Mouse (Mus musculus) CH12.LX (cell line): ENCODE results near the gene Wdr34. TPM values are rescaled to one million over a fixed set of nuclear protein-coding genes. Genes with fewer than 3 reads are reported as not detected.

ENCODE experiments used
- DNase-seq: peaks from one replicate; pipeline ENCODE4 v3.0.0-alpha.2; 2013; ENCODE audit errors: extremely low read depth
- H3K27ac ChIP-seq: 2 replicates; pipeline ENCODE4 v1.5.1; 2012; ENCODE audit warnings: low read depth, mild to moderate bottlenecking, control low read depth, moderate library complexity; ENCODE audit not compliant: insufficient read depth
- H3K27me3 ChIP-seq: replicated peaks from 2 replicates; pipeline ENCODE3; 2012; ENCODE audit warnings: inconsistent platforms
- H3K36me3 ChIP-seq, 2 experiments: replicated peaks in 1 of 2; 2 replicates each; pipeline versions ENCODE3 to v1.6.1; 2012; ENCODE audit warnings: inconsistent platforms in 1 of 2, low read length in 1 of 2, mild to moderate bottlenecking in 1 of 2, mixed read lengths in 1 of 2, moderate library complexity in 1 of 2; ENCODE audit not compliant: control insufficient read depth in 1 of 2, insufficient read depth in 1 of 2
- H3K4me1 ChIP-seq, 2 experiments: 2 replicates each; pipeline ENCODE4 v1.6.1; 2012; ENCODE audit warnings: inconsistent platforms in 1 of 2, moderate library complexity in 1 of 2; ENCODE audit not compliant: insufficient read depth in 2 of 2, control insufficient read depth in 1 of 2
- H3K4me2 ChIP-seq: 2 replicates; pipeline ENCODE4 v1.6.1; 2012; ENCODE audit warnings: low read depth, mild to moderate bottlenecking, control low read depth; ENCODE audit not compliant: poor library complexity, insufficient read depth, severe bottlenecking
- H3K4me3 ChIP-seq, 3 experiments: fragments of 150-350 bp in 1 of 3; sonication (generic) in 1 of 3; replicated peaks in 1 of 3; 2 replicates each; pipeline versions ENCODE3 to v1.5.1; 2011 to 2012; ENCODE audit warnings: low read depth in 2 of 3, low read length in 2 of 3, mild to moderate bottlenecking in 2 of 3, moderate library complexity in 2 of 3, control low read depth in 1 of 3, improper control_type of control experiment in 1 of 3, inconsistent platforms in 1 of 3, mixed read lengths in 1 of 3; ENCODE audit not compliant: poor library complexity in 1 of 3
- H3K79me2 ChIP-seq: replicated peaks from 2 replicates; pipeline ENCODE4 v1.6.1; 2012; ENCODE audit warnings: mild to moderate bottlenecking, moderate library complexity; ENCODE audit not compliant: control insufficient read depth, poor library complexity, insufficient read depth, severe bottlenecking; ENCODE audit errors: extremely low read depth
- H3K9ac ChIP-seq: 2 replicates; pipeline ENCODE4 v1.6.1; 2012; ENCODE audit warnings: low read depth, mild to moderate bottlenecking, control low read depth, moderate library complexity; ENCODE audit not compliant: insufficient read depth
- H3K9me3 ChIP-seq: replicated peaks from 2 replicates; pipeline ENCODE3; 2012; ENCODE audit warnings: low read length, inconsistent platforms, mixed read lengths
- BHLHE40 ChIP-seq: IDR thresholded peaks from 2 replicates; pipeline ENCODE4 v1.6.1; 2011; ENCODE audit warnings: mild to moderate bottlenecking, low read depth, low read length, improper control_type of control experiment
- CTCF ChIP-seq, 2 experiments: IDR thresholded peaks in 1 of 2; conservative IDR thresholded peaks in 1 of 2; 2 replicates each; pipeline ENCODE4 v1.5.1; 2011 to 2012; ENCODE audit warnings: low read depth in 2 of 2, low read length in 2 of 2, improper control_type of control experiment in 1 of 2, inconsistent platforms in 1 of 2, mild to moderate bottlenecking in 1 of 2, moderate library complexity in 1 of 2
- ELF1 ChIP-seq: IDR thresholded peaks from 2 replicates; pipeline ENCODE4 v1.6.1; 2014; ENCODE audit warnings: low read depth, mild to moderate bottlenecking, inconsistent platforms, low read length, improper control_type of control experiment
- EP300 ChIP-seq: IDR thresholded peaks from 2 replicates; pipeline ENCODE4 v1.6.1; 2011; ENCODE audit warnings: low read length, improper control_type of control experiment
- ETS1 ChIP-seq: conservative IDR thresholded peaks from 2 replicates; pipeline ENCODE4 v1.6.1; 2012; ENCODE audit warnings: low read depth, mild to moderate bottlenecking, inconsistent platforms, low read length, improper control_type of control experiment, moderate library complexity
- JUN ChIP-seq: IDR thresholded peaks from 2 replicates; pipeline ENCODE4 v1.6.1; 2011; ENCODE audit warnings: low read depth, mild to moderate bottlenecking, low read length, improper control_type of control experiment, moderate library complexity; ENCODE audit not compliant: insufficient read depth
- KAT2A ChIP-seq: IDR thresholded peaks from 2 replicates; pipeline ENCODE4 v1.6.1; 2012; ENCODE audit warnings: low read length, improper control_type of control experiment, inconsistent platforms; ENCODE audit not compliant: insufficient replicate concordance
- MAX ChIP-seq: IDR thresholded peaks from 2 replicates; pipeline ENCODE4 v1.6.1; 2011; ENCODE audit warnings: low read length, improper control_type of control experiment
- MAZ ChIP-seq: IDR thresholded peaks from 2 replicates; pipeline ENCODE4 v1.6.1; 2012; ENCODE audit warnings: low read depth, mild to moderate bottlenecking, inconsistent platforms, low read length, improper control_type of control experiment, moderate library complexity
- MEF2A ChIP-seq: IDR thresholded peaks from 2 replicates; pipeline ENCODE4 v1.6.1; 2014; ENCODE audit warnings: low read depth, mild to moderate bottlenecking, inconsistent platforms, low read length, improper control_type of control experiment, borderline replicate concordance
- MXI1 ChIP-seq: IDR thresholded peaks from 2 replicates; pipeline ENCODE4 v1.6.1; 2011; ENCODE audit warnings: mild to moderate bottlenecking, low read depth, low read length, improper control_type of control experiment
- NELFE ChIP-seq: IDR thresholded peaks from 2 replicates; pipeline ENCODE4 v1.6.1; 2011; ENCODE audit warnings: low read depth, low read length, improper control_type of control experiment
- POLR2A ChIP-seq: IDR thresholded peaks from 2 replicates; pipeline ENCODE4 v1.6.1; 2011; ENCODE audit warnings: low read depth, mild to moderate bottlenecking, improper control_type of control experiment, low read length
- SIN3A ChIP-seq: IDR thresholded peaks from 2 replicates; pipeline ENCODE4 v1.6.1; 2012; ENCODE audit warnings: low read length, improper control_type of control experiment, inconsistent platforms
- TBP ChIP-seq: conservative IDR thresholded peaks from 2 replicates; pipeline ENCODE4 v1.6.1; 2011; ENCODE audit warnings: low read depth, low read length, improper control_type of control experiment
- ZC3H11A ChIP-seq: IDR thresholded peaks from 2 replicates; pipeline ENCODE4 v1.6.1; 2012; ENCODE audit warnings: low read depth, mild to moderate bottlenecking, inconsistent platforms, low read length, improper control_type of control experiment
- ZKSCAN1 ChIP-seq: IDR thresholded peaks from 2 replicates; pipeline ENCODE4 v1.6.1; 2012; ENCODE audit warnings: low read depth, inconsistent platforms, low read length, improper control_type of control experiment, borderline replicate concordance
- ZNF384 ChIP-seq: IDR thresholded peaks from 2 replicates; pipeline ENCODE4 v1.6.1; 2012; ENCODE audit warnings: low read depth, low read length, improper control_type of control experiment, inconsistent platforms
- dilution Hi-C: fragments of 300-500 bp; cut with MboI; formaldehyde crosslinking; loops from 2 replicates; pipeline ENCODE4 v1.14.3; 2020; ENCODE audit warnings: low sequenced_read_pairs; ENCODE audit not compliant: extremely low pct_unique_long_range_greater_than_20kb, extremely low pct_ligation_motif_present
- in situ Hi-C: fragments of 300-500 bp; cut with MboI; formaldehyde crosslinking; loops from 3 replicates; pipeline ENCODE4 v1.14.3; 2019; ENCODE audit warnings: low sequenced_read_pairs, low pct_ligation_motif_present, low pct_unique_long_range_greater_than_20kb, mixed read lengths
- polyA plus RNA-seq: library from polyadenylated mRNA; unstranded; fragments of >175 nt; gene quantifications from 2 replicates; pipeline ENCODE4 v1.2.1, GENCODE M21; 2012; ENCODE audit warnings: low read depth; ENCODE audit not compliant: insufficient read length
- total RNA-seq, 2 experiments: library from RNA; depleted of rRNA; stranded (reverse); fragments of 300-350 nt in 1 of 2; fragments of >200 nt in 1 of 2; gene quantifications; 2 replicates each; pipeline ENCODE4 v1.2.3; 2012 to 2014

The Wdr34 gene
- total and polyA plus RNA-seq, 3 experiments: 24.7 to 28.0 (median 26.5) TPM

DNA sequence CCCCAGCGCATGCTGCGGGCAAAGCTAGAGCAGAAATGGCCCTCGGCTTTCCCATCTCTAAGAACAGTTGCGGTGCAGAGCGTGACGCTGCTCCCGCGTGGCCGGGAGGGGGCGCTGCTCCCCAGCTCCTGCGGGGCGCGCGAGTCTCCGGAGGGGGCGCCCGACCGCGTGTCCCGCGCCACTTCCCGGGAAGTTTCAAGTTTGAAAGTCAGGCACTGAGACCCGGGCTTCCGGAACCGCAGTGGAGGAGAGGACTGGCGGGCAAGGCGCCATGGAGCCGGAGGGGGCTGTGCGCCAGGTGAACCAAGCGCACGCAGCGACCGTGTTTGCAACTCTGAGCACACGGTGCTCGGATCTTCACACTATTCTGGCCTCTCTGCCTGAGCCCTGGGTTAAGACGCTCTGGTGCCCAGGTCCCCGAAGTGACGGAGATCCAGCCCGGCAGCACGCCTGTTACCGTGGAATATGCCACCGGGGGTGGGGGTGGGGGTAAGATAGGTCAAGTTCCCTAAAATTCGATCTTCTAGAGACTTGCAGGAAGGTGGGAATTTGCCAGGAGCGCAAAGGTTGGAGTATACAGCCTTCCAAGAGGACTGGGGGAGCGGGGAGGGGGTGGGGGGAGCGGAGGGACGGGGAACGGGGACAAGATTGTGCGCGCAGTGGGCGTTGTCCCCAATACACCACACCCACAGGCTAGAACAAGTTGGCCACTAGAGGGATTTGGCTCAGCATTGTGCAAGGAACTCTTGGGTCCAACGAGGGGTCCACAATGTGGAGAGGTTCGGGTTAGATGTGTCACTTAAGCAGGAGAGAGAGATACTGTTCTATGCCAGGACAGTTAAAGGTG lies 29.0 kb upstream of the Wdr34 start, which contains the start of gene Pkn3 (continued):
- TF ChIP-seq SIN3A: peak; percentile 82; the same call in 1 of the 2 replicates
- TF ChIP-seq ELF1: peak; percentile 57; the same call in 1 of the 2 replicates
- no peak for TF ChIP-seq ZKSCAN1
- TF ChIP-seq CTCF (conservative IDR thresholded peaks at IDR 0.05 in 1 of 2, IDR thresholded peaks at IDR 0.05 in 1 of 2; ENCODE audit: low read depth in 2 of 2, low read length in 2 of 2): peak; percentile 43 to 100
- TF ChIP-seq MXI1: peak; percentile 83
- TF ChIP-seq NELFE: peak; percentile 89; the same call in 1 of the 2 replicates
- TF ChIP-seq BHLHE40: peak; percentile 44; the same call in 1 of the 2 replicates
- TF ChIP-seq JUN: no peak
- no peak for TF ChIP-seq ETS1
- peak; percentile 62; the same call in 1 of the 2 replicates for TF ChIP-seq POLR2A
- no peak for TF ChIP-seq ZC3H11A
- peak; percentile 59 for TF ChIP-seq ZNF384
- TF ChIP-seq MAX: peak; percentile 89
- no peak for TF ChIP-seq KAT2A
- 0 out of 2 replicates have a peak, but pooled peaks have one; percentile 39 for TF ChIP-seq TBP

DNA sequence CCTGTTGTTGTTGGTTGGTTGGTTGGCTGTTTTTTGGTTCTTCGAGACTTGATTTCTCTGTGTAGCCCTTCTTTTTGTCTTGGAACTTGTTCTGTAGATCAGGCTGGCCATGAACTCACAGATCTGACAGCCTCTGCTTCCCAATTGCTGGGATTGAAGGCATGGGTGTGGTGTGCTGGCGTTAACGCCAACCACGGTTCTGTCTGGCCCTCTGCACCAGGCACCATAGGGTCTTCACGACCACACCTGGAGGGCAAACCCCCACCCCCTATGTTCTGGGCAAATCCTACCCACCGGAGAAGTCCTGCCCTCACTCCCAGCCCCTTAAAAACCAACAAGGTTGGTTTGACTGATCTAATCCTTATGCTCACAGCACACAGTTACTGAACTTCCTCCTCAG lies 28.3 kb upstream of the Wdr34 start:
- peak overlapping the region; percentile 65 for H3K27ac ChIP-seq
- DNase-seq: no peak
- H3K9me3 ChIP-seq: no peaks in the 10 kb centered on the region
- peak overlapping the region in 2 of 3 experiments; percentile 66 to 68 for H3K4me3 ChIP-seq
- peaks cover 13 to 45% of the 10 kb centered on the region in 2 experiments for H3K36me3 ChIP-seq
- H3K4me2 ChIP-seq: no peak overlapping the region
- no peaks in the 10 kb centered on the region for H3K27me3 ChIP-seq
- in situ Hi-C loops (loop anchor here (5.0 kb wide), 1 partner anchor 35 kb away; no protein-coding TSS in a partner anchor), dilution Hi-C loops (no loop called here)
- H3K79me2 ChIP-seq: no peaks in the 10 kb centered on the region
- TF ChIP-seq MXI1 (no peak), MAZ (no peak), MEF2A (no peak), EP300 (no peak), ZKSCAN1 (no peak)
- no peak overlapping the region; the same call in 1 of the 2 replicates for H3K9ac ChIP-seq
- H3K4me1 ChIP-seq: peaks cover 7 to 15% of the 10 kb centered on the region in 2 experiments
